Mouse (Mus musculus) frontal cortex, postnatal 25 days (tissue): ENCODE data around the gene Pla2g15.
A peak's percentile ranks its signal among the peaks of the same experiment; 100 is the strongest.

ENCODE experiments used
- DNase-seq, 2 experiments: peaks; one replicate each; pipeline ENCODE4 v3.0.0; 2022; ENCODE audit warnings: low spot score in 2 of 2

Gene Pla2g15

DNA sequence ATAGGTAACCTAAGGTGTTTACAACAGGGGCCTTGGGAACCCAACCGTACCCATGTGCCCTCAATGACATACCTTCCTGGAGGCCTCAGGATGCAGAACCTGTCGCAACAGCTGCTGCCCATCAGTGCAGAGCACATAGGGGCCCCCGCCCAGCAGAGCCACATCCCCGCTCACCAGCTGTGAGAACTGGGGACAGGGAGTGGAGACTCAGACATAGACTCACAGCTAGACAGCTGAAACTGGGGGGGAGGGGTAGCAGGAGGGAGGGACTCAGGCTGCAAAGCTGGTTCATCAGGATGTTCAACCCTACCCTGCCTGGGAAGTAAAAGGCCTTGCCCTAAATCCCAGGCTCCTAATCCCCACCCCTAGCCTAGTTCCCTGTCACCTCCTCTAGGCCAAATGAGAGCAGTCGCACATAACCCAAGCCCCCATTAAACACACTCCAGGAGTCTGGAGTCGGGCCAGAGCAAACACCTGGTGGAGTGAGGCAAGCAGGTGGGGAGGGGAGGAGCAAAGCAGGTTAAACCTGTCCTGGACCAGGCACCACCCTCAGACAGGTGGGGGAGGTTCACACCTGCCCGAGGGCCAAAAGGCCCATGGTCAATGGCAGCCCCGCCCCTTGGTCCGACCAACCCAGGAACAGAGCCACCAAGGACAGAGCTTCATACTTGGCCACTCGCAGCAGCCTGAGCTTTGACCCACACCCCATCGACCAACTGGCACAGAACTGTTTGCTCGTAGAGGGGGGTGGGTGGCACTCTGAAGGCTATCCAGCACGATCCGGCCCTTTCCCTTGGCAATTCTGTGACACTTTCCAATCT is 15.2 kb upstream of the Pla2g15 start:
- no peak for DNase-seq

DNA sequence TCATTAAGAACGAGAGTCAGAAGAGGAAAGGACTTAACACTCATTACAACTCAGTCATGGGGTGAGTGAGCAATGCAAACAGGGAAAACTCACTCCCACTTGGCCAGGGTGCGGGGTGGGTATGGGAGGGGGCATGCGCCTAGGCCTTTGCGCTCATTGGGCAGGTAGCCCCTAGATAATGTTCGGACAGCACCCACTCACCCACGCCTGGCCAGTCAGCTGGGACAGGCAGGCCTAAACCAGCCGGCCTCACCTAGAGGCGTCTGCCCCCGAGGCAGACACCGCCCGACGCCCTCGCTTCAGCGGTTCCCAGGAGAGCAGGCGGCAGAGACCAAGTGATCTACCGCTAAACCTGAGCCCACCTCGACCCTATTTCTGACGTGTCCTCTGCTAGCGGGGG is 14.5 kb upstream of the Pla2g15 start:
- DNase-seq: no peak

- DNase-seq: no peak
These were observed 13.8 kb upstream of the Pla2g15 start, which contains the start of gene Esrp2 for GRCm38 (mm10) chr8:106136156-106137130. Gene Esrp2, minus strand, starts transcription at chr8:106136974.

DNA sequence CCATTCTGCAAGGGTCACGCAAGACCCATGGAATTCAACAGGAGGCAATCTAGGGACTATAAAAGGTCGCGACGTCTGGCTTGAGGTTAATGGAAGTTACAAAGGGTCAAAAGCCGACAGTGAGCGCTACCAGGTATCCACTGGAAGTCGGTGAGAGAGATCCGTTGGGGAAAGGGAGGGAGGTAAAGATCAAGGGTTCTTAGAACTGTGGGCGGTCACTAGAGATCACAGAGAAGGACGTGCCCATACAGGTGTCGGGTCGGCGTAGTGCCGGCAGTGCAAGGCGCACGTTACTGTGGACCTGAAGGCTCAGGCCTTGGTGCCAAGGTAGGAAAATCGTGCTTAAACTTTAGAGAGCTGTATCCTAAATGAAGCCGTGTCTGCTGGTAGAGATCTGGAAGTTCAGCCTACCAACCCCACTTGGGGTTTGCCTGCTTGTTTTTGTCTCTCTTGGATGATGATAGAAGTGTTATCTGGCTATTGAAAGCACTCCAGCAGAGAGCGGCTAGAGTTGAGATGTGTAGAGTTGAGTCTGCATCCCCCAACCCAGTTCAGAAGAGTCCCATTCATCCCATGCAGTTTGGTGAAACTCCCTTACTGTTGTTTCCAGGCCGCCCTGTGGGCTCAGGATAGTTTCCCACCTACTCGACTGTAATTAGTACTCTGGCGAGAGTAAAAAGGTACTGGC is 12.8 kb upstream of the Pla2g15 start:
- DNase-seq: no peak

DNA sequence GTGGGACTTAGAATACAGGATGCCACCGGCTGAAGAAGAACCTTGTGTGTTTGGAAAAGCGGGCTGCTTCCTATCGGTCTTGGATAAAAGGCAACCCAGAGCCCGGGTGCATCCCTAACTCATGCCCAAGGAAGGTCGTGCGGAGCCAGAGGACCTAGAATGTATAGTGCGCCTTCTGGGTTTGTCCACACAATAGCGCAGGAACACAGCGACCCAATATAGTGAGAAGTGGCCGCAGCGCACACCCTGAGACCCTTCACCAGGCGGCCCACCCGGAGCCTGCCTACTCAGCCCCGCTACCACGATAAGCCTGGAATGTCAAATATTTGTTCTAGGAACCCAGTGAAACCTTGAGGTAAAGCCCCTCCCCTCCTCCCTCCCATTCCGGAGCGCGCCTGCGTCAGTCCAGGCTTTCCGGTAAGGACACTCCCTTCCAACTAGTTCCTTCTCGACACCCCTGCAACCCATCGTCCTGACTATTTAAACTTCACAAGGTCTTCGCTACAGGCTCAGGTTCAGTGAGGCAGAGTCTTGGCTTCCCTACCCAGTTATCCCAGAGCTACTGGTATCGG is 12.2 kb upstream of the Pla2g15 start:
- DNase-seq: no peak

- DNase-seq: no peak
These were observed 11.6 kb upstream of the Pla2g15 start for GRCm38 (mm10) chr8:106138616-106139015.

- DNase-seq: no peak
These were observed 10.0 kb upstream of the Pla2g15 start for GRCm38 (mm10) chr8:106140191-106140590.

- peak; percentile 77 to 79 for DNase-seq
These were observed 9.4 kb upstream of the Pla2g15 start for GRCm38 (mm10) chr8:106140769-106141168.

- no peak for DNase-seq
These were observed 4.9 kb upstream of the Pla2g15 start for GRCm38 (mm10) chr8:106145331-106145730.

DNA sequence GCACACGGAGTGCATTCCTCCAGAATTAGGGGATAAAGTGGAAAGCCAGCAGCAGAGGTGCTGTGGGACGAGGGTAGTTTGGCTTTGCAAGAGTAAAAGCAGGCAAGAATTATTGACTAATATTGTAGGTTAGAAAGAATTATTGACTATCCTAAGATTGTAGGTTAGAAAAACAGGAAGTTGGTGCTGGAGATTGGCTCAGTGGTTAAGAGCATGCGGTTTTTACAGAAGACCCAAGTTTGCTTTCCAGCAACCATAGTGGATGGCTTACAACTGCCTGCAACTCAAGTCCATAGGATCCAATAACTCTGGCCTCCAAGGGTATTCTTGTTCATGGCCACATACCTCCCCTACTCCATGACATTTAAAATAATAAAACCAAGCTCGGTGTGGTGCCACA is 4.2 kb upstream of the Pla2g15 start:
- DNase-seq: no peak

DNA sequence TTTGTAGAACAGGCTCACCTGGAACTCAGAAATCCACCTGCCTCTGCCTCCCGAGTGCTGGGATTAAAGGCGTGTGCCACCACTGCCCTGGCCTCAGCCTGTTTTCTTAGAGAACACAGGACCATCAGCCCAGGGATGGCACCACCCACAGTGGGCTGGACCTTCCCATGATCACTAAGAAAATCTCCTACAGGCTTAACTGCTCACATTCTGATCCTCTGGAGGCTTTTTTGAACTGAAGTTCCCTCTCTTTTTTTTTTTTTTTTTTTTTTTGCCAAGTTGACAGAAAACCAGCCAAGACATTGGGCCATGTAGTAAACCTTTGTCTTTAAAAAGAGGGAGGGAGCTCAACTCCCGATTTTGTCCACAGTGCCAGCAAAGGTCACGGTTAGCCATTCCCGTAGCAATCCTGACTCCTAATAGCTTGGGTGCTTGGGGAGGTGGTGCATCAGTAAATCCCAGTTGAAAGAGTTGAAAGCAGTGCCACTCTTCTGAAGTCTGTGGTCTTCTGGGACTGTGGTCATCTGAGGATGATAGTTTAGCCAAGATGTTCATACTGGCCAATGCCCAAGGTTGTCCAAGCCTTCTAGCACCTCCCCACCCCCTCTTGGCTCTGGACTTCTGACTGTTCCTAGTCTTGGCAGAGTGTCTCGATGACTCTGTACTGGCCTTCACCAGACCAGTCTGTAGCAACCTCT is 2.2 kb upstream of the Pla2g15 start:
- no peak for DNase-seq

GRCm38 (mm10) chr8:106149025-106149424 is 1.2 kb upstream of the Pla2g15 start:
- DNase-seq: no peak

GRCm38 (mm10) chr8:106150653-106151000 is 428 bp downstream of the Pla2g15 start:
- DNase-seq: no peak

DNA sequence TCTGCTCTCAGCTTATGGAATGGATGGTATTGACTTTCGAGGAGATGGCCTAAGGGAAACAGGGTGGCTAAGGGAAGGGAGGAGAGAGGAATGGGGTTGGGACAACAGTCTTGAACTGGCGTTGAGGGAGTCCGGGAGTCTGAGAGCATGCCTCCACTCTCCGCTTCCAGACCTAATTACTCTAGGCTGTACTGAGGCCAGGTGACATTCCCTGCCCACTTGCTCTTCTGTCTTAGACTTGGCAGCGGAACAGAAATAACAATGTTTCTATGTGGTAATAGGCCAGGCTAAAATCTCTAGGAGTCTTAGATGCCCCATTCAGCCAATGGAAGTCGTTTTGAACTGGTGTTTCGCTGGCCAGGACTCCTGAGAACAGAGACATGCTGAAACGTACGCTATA is 842 bp downstream of the Pla2g15 start:
- no peak for DNase-seq

DNA sequence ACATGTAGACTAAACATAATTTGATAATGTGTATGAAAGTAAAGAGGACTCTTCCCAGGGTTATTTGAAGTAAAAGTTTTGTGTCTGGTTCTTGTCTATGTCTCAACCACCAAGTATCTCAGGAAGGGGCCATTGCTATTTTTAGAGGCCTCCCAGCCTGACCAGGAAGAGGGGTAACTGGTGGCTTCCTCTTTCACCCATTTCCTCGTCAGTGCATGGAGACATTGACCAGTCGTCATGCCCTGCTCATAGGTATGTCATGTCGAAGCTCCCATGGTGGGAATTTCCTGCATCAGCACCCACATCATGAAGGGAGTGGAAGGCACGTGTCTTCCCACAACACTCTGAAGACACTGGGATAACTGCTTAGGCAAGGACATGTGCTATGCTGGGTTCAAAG is 2.7 kb downstream of the Pla2g15 start:
- no peak for DNase-seq

DNA sequence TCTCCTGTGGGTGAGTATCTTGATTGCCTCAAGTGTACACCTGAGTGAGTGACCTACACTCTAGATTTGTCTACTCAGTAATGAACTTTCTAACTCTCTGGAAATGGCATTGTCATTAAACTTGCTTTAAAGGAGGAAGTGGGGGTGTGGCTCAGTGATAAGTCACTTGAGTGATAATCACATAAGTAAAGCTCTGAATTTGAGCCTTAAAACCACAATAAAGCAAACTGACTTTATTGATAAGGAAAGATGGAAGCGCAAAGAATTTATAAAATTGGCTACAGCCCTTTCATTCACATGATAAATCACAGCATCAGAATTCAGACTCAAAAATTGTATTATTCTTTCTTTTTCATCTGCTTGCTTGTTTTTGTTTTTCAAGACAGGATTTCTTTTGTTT is 7.2 kb downstream of the Pla2g15 start:
- DNase-seq: no peak

DNA sequence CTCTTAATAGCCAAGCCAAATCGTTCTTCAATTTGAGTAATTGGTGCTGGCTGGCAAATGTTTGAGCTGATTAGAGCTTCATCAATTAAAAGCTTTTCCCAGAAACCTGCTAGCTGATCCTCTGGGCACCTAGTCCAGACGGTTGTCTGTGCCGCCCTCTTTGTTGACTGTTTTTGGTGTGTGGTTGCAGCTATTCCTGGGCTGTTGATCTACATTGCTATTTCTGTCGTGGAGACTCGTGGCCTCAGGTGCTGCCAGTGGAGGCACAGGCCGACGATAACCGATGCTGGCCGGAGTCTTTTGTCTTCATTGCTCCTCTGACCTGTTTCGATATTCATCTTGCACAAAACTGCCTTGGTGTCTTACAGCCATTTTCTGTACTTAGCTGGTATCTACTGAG is 8.2 kb downstream of the Pla2g15 start:
- no peak for DNase-seq

- DNase-seq: no peak
These were observed 9.7 kb downstream of the Pla2g15 start for GRCm38 (mm10) chr8:106159876-106160275.

GRCm38 (mm10) chr8:106163251-106163650 is 13.1 kb downstream of the Pla2g15 start:
- DNase-seq: no peak

GRCm38 (mm10) chr8:106165460-106165859 is 15.3 kb downstream of the Pla2g15 start:
- DNase-seq: peak; percentile 70 to 71

GRCm38 (mm10) chr8:106168356-106169016 is 18.3 kb downstream of the Pla2g15 start, which contains the start of gene Slc7a6:
Gene Slc7a6, plus strand, starts transcription at chr8:106168857.
- peak; percentile 79 to 81 for DNase-seq
